Mouse (Mus musculus) kidney, postnatal 0 days (tissue): ENCODE measurements around the gene Palm2. TPM values are rescaled to one million over a fixed set of nuclear protein-coding genes. Genes with fewer than 3 reads are reported as not detected.

Experiments used
- ATAC-seq: fragments of 200-750 bp; cut with Nextera tagmentation; replicated peaks from 2 replicates; pipeline ENCODE4 v1.8.0; 2017; ENCODE audit warnings: low read depth, moderate number of reproducible peaks, moderate TSS enrichment, moderate library complexity; ENCODE audit not compliant: low FRiP score
- DNase-seq: peaks from one replicate; pipeline ENCODE4 v3.0.0-alpha.2; 2016; ENCODE audit warnings: low spot score
- H3K27ac ChIP-seq: fragments of 300-500 bp; sonication (generic); 2 replicates; pipeline ENCODE4 v1.5.1; 2014; ENCODE audit warnings: mild to moderate bottlenecking
- H3K27me3 ChIP-seq: fragments of 300-500 bp; sonication (generic); 2 replicates; pipeline ENCODE4 v1.6.1; 2014; ENCODE audit warnings: low read length, mixed read lengths; ENCODE audit not compliant: insufficient read depth
- H3K36me3 ChIP-seq: fragments of 300-500 bp; sonication (generic); 2 replicates; pipeline ENCODE4 v1.6.1; 2014; ENCODE audit warnings: low read length, mixed read lengths; ENCODE audit not compliant: insufficient read depth
- H3K4me1 ChIP-seq: fragments of 300-500 bp; sonication (generic); replicated peaks from 2 replicates; pipeline ENCODE4 v1.6.1; 2014; ENCODE audit warnings: antibody characterized with exemption, low read length, mixed read lengths; ENCODE audit not compliant: insufficient read depth
- H3K4me2 ChIP-seq: fragments of 300-500 bp; sonication (generic); 2 replicates; pipeline ENCODE4 v1.6.1; 2014; ENCODE audit warnings: mild to moderate bottlenecking, low read length, moderate library complexity, mixed read lengths
- H3K4me3 ChIP-seq: fragments of 300-500 bp; sonication (generic); replicated peaks from 2 replicates; pipeline ENCODE4 v1.5.1; 2014; ENCODE audit warnings: low read depth, low read length
- H3K9ac ChIP-seq: fragments of 300-500 bp; sonication (generic); 2 replicates; pipeline ENCODE4 v1.6.1; 2014; ENCODE audit warnings: low read depth, low read length
- H3K9me3 ChIP-seq: fragments of 300-500 bp; sonication (generic); replicated peaks from 2 replicates; pipeline ENCODE4 v1.6.1; 2016; ENCODE audit warnings: low read length, inconsistent platforms, mixed read lengths
- CTCF ChIP-seq: IDR thresholded peaks from 2 replicates; pipeline ENCODE4 v1.5.1; 2016; ENCODE audit warnings: antibody characterized with exemption, low read depth, mild to moderate bottlenecking, moderate library complexity
- WGBS: fragments of 180-500 bp; shearing (Covaris S2); extraction: QIAGEN DNeasy Blood & Tissue Kit; methylation state at CpG from one replicate; pipeline ENCODE4 v1.1.7; 2014; 5-methylcytosine and 5-hydroxymethylcytosine counted together
- polyA plus RNA-seq: library from polyadenylated mRNA; unstranded; fragments of >200 nt; fragmentation: Nextera tagmentation; extraction: Ambion mirVana; gene quantifications from 2 replicates; pipeline ENCODE4 v1.2.1, GENCODE M21; 2015

The Palm2 gene
- polyA plus RNA-seq, 1 experiment from 2014 or later = 0.54 TPM

DNA sequence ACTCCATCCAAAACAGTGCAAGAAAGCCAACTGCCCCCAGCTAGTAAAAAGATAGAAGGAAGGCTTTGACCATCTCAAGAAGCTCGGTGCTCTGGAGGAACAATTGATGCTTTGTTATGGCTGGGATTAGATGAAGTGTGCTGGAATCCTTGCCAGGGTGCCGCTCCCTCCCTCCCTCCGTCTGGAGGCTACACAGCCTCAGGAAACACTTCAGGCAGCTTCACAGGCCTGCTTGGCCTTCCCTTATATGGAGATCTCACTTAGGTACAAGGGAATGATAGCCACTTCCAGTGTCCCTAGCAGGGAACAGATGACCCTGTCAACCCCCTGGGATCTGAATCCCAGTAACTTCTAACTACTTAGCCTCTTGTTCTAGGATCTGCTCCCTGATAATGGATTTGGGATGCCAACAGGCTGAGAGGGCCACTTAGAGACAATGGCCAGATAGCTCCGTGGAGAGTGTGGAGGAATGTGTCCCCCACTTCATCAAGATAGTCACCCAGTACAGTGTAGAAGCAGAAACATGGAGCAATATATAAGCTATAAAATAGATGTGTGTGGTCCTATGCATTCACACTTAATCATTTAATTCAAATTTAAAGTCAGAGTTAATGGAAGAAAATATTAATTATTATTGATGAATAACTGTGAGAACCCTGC, 104.1 kb downstream of the Palm2 start:
- Histone ChIP-seq H3K9ac (no peak overlapping the region), H3K27ac (no peak overlapping the region), H3K4me3 (no peak overlapping the region), H3K9me3 (no peaks in the 10 kb centered on the region), H3K36me3 (no peaks in the 10 kb centered on the region), H3K4me2 (no peak overlapping the region), H3K4me1 (no peaks in the 10 kb centered on the region), H3K27me3 (no peaks in the 10 kb centered on the region)
- no peak for TF ChIP-seq CTCF
- DNase-seq (no peak), ATAC-seq (no peak)
- WGBS = 40% methylated on average over 4 of the region's 4 CpGs

DNA sequence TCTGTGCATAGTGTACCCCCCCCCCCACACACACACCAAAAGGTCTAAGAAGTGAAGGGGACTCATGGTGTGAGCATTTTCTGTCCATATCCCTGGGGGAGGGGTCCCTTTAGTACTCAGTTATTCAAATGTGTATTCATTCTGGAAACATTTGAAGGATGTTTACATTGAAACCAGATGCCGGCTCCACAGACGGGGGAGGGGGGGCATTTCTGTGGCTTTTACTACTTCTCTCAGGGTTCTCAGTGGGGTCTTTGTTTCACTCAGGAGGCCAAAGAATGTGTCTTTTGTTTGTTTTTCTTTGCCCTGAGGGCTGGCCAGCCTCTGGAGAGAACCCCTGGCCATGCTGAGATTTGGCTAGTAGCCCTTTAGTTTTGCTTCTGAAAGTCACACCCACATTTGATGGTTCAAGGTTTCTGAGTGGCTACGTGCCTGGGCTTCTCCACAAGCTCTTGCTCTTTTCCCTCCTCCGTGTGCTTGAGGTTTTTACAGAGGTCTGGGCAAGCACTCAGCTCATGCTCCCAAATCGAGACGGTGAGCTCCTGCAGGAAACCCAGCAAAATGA, 109.7 kb downstream of the Palm2 start:
- no peaks in the 10 kb centered on the region for H3K27me3 ChIP-seq
- DNase-seq (peak; percentile 78), ATAC-seq (peak; percentile 40; the same call in 1 of the 2 replicates)
- no peak overlapping the region for H3K27ac ChIP-seq
- no peak overlapping the region for H3K4me3 ChIP-seq
- H3K9me3 ChIP-seq = no peaks in the 10 kb centered on the region
- TF ChIP-seq CTCF = no peak
- 4% methylated on average over 6 of the region's 6 CpGs for WGBS
- no peaks in the 10 kb centered on the region; the same call in 1 of the 2 replicates for H3K4me1 ChIP-seq
- no peaks in the 10 kb centered on the region for H3K36me3 ChIP-seq
- H3K9ac ChIP-seq = no peak overlapping the region
- H3K4me2 ChIP-seq = peak overlapping the region; percentile 39

DNA sequence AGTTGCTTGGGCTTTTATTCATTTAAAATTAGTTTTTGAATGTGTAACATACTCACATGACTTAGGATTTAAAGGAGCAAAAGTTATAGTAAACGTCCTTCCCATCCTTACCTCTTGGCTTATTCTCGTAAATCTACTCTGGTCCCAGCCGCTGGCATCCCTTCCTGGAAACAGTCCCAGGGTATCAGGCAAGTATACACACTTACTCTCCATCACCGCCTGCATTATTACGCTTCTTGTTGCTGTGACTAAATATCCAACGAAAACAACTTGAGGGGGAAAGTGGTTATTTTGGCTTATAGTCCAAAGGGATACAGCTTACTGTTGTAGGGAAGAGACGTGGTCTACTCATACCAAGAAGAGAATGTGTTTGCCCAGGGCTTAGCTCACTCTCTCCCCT, 113.7 kb downstream of the Palm2 start:
- ATAC-seq (no peak), DNase-seq (no peak)
- H3K36me3 ChIP-seq = no peaks in the 10 kb centered on the region
- no peak overlapping the region for H3K4me2 ChIP-seq
- TF ChIP-seq CTCF = no peak
- no peak overlapping the region for H3K4me3 ChIP-seq
- WGBS = 60% methylated on average over 7 of the region's 7 CpGs
- no peak overlapping the region for H3K27ac ChIP-seq
- no peak overlapping the region for H3K9ac ChIP-seq
- H3K4me1 ChIP-seq = peaks cover 5% of the 10 kb centered on the region; the same call in 1 of the 2 replicates
- H3K9me3 ChIP-seq = no peaks in the 10 kb centered on the region
- H3K27me3 ChIP-seq = no peaks in the 10 kb centered on the region

- TF ChIP-seq CTCF = no peak
- no peak for DNase-seq
- Histone ChIP-seq H3K27me3 (no peaks in the 10 kb centered on the region), H3K4me2 (no peak overlapping the region), H3K9me3 (no peaks in the 10 kb centered on the region), H3K4me1 (0 out of 2 replicates have a peak, but pooled peaks cover 5% of the 10 kb centered on the region), H3K36me3 (no peaks in the 10 kb centered on the region), H3K4me3 (no peak overlapping the region), H3K27ac (no peak overlapping the region), H3K9ac (no peak overlapping the region)
- WGBS = 6% methylated on average over 1 of the region's 1 CpGs
- ATAC-seq = no peak
These were observed 116.2 kb downstream of the Palm2 start for GRCm38 (mm10) chr4:57550216-57550615.

DNA sequence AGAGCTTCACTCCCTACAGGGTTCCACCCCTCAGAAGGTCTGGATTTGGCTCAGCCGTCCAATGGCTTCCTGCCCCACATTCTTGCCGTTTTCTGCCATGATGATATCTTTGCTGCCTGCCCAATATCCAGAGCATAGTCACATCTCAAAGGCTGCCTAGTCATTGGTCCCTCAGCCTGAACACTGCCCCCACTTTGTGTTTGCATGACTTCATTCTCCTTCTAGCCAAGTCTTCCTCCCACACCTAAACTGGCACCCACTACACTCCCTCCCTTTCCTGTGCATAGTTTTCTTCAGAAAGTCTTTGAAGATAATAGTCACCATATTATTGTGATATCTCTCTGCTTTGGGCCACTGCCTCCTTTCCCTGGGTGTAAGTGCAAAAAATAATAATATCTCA, 123.1 kb downstream of the Palm2 start:
- ATAC-seq (no peak), DNase-seq (no peak)
- H3K27ac ChIP-seq = no peak overlapping the region
- H3K36me3 ChIP-seq = no peaks in the 10 kb centered on the region
- no peaks in the 10 kb centered on the region for H3K9me3 ChIP-seq
- no peak overlapping the region for H3K4me3 ChIP-seq
- TF ChIP-seq CTCF = no peak
- no peaks in the 10 kb centered on the region for H3K27me3 ChIP-seq
- H3K9ac ChIP-seq = no peak overlapping the region
- no peaks in the 10 kb centered on the region for H3K4me1 ChIP-seq
- H3K4me2 ChIP-seq = no peak overlapping the region
- 53% methylated on average over 2 of the region's 2 CpGs for WGBS

DNA sequence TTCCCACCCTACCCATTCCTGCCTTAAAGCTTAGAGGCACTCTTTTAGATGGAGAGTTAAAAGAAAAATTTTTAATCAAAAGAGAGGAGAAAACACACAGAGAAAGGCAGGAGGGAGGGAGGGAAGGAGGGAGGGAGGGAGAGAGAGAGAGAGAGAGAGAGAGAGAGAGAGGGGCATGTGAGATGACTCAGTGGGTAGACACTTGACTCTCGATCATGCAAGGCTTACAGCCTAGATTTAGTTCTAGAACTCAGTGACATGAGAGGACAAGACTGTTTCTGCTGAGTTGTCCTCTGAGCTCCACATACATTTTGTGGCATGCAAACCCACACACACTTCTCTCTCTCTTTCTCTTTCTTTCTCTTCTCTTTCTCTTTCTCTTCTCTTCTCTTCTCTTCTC, 125.4 kb downstream of the Palm2 start:
- no peak overlapping the region for H3K27ac ChIP-seq
- ATAC-seq = no peak

DNA sequence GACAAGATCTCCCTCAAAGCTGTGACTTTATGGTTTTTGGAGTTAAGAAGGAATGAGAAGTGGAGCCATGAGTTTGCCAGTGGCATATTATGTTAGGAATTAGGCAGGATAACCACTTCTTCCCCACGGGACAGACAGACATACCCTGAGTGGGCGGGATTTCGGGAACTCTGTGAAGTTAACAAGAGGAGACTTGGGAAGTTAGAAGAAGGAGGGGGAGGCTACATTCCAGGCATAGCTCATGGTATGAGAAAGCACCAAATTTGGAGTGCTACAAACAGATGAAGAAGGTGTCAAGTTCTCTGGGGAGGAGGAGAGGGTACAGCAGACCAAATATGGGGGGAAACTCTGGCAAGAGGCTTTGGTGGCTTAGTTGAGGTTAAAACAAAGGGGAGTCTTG, 126.0 kb downstream of the Palm2 start:
- Histone ChIP-seq H3K27me3 (no peaks in the 10 kb centered on the region), H3K4me3 (no peak overlapping the region), H3K4me1 (no peaks in the 10 kb centered on the region), H3K4me2 (no peak overlapping the region), H3K36me3 (no peaks in the 10 kb centered on the region), H3K9ac (no peak overlapping the region), H3K9me3 (no peaks in the 10 kb centered on the region), H3K27ac (peak overlapping the region; percentile 8; the same call in 1 of the 2 replicates)
- TF ChIP-seq CTCF = no peak
- 47% methylated on average over 3 of the region's 3 CpGs for WGBS
- ATAC-seq = no peak
- peak; percentile 85 for DNase-seq

More for the DNA sequence above, 125.4 kb downstream of the Palm2 start:
- H3K36me3 ChIP-seq = no peaks in the 10 kb centered on the region
- 85% methylated on average over 1 of the region's 1 CpGs for WGBS
- no peak for TF ChIP-seq CTCF
- H3K4me2 ChIP-seq = no peak overlapping the region
- H3K9me3 ChIP-seq = no peaks in the 10 kb centered on the region
- H3K27me3 ChIP-seq = no peaks in the 10 kb centered on the region
- DNase-seq = no peak
- no peaks in the 10 kb centered on the region for H3K4me1 ChIP-seq
- H3K9ac ChIP-seq = no peak overlapping the region
- no peak overlapping the region for H3K4me3 ChIP-seq
